Mouse (Mus musculus): ENCODE measurements around the gene Zcchc14. TPM values are rescaled to one million over a fixed set of nuclear protein-coding genes. Genes with fewer than 3 reads are reported as not detected.

Gene Zcchc14
- total RNA-seq (2017), result 0.19 to 0.21 TPM in 2 of 3 replicates, not detected in the other

DNA sequence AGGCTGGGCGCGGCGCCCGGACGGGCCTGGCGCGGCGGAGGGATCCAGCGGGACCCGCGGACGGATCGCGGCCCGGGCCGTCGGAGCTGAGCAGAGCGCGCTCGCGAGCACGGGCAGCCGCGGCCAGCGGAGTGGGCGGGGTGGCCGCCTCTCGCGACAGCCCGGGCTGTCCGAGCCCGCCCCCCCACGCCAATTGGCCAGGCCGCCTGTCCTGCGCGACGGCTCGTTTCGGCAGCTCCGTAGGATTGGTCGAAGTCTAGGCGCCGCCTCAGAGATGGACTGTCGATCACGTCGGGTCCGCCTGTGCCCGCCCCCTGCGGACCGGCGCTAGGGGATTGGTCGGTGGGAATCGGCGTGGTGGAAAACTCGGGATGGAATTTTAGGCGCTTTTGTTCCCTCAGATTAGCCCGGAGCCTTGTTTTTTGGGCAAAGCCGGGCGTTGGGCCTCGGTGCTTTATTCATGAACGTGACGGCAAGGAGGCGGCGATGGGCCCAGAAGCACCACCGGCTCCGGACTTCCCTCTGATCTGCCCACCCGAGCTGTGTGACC is at the start of gene Zcchc14:
Gene Zcchc14 (minus strand): TSS at position 128 of the 550 bp plus-strand sequence.
- ATAC-seq (replicated peaks; ENCODE audit: insufficient number of reproducible peaks, low FRiP score, low TSS enrichment, poor library complexity, severe bottlenecking), result no peak

DNA sequence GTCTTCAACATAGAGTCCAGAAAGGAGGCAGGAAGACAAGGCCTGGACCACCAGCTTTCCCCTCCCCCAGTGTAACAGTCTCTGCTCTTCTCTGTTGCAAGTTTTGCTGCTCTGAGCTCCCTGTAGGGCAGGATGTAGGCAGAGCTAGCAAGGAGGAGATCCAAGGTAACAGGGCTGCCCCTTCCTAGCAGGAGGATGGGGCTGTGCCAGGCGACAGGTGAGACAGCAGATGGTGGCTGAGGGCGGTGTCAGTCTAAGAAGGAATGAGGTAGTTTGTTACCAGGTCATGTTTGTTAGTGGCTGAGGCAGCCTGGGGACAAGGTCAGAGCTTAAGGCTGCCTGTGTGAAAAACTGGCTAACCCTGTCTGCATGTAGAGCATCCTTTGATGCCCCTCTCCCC is 47.2 kb upstream of the Zcchc14 start:
- ATAC-seq (replicated peaks; ENCODE audit: insufficient number of reproducible peaks, low FRiP score, low TSS enrichment, poor library complexity, severe bottlenecking), result no peak

DNA sequence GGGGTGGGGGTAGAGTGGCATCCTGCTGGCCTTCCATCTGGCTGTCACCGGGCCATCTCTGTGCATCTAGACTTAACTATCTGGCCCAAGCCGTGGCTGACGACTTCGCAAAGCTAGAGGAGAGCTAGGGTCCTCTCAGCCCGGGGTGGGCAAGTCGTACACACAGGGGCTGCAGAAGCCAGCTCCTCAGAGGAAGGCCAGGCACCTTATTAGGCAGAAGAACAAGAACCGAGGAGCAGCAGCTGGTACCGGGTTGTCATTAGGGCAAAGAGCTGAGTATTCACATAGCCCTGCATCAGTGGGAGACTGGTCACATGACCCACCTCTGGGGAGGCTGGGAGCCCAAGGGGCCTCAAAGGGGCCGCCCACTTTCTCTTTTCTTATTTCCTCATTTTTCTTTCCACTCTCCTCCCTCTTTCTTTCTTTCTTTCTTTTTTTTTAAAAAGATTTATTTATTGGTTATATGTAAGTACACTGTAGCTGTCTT is 46.0 kb upstream of the Zcchc14 start:
- ATAC-seq (replicated peaks; ENCODE audit: insufficient number of reproducible peaks, low FRiP score, low TSS enrichment, poor library complexity, severe bottlenecking), result no peak

DNA sequence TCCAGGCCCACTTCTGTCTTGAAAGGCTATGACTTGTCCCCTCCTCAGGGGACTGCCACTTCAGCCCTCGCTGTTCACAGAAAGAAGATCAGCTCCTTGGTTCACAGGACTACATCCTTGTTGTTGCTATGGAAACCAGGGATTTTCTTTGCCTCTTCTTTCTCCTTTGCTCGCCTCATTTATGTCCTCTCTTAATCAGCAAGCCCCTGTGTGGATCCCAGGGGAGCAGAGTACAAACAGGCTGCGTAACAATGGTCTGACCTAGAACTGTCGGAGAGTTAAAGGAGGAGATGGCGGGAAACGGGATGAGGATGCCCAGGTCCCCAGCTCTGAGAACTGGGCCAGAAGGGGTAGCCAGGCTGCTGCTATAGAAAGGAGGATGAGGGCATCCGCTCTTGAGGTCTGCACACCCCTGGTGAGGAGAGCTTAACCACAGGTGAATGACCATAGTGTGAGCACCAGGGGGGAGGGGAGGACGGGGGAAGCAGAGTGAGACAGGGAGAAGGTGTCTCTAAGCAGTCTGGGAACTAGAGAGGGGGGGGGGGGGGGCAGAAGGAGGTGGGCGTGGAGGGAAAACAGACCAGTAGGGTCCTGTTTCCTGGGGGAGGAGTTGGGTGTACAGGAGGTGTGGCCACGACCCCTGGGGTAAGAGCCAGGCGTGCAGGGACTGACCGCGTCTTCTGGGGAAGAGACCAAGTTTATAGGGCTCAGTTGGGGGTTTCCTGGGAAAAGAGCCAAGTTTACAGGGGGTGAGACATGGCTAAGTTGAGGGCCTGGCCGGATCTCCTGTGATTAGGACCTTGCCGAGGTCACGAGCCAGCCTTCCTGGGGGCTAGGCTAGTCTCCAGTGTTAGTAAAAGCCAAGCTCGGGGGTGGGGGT is 45.3 kb upstream of the Zcchc14 start:
- no peak for ATAC-seq (replicated peaks; ENCODE audit: insufficient number of reproducible peaks, low FRiP score, low TSS enrichment, poor library complexity, severe bottlenecking)

DNA sequence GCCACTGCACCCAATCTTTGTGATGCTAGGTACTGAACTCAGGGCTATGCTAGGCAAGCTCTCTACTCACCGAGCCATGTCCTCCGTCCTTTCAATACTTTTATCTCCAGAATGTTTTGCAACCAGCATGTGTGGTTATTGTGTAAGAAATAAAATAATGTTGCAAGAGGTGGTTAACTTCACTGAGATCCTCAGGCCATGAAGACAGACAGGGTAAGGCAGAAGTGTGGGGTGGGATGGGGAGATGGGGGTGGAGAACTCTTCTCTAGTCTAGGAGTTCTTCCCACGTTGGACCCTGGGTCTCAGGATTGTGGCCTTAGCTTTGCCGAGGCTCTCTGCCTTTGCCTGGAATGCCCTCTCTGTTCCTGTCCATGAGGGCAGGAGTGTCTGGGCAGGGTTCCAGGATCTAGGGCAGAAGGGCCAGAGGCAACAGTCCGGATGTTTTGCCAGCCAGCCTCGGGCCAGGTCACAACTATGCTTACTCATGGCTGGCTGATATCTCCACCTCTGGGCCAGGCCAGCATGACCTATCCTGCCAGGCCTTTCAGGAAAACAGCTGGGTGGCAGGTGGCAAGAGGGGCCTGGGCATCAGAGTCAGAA is 43.0 kb upstream of the Zcchc14 start:
- no peak for ATAC-seq (replicated peaks; ENCODE audit: insufficient number of reproducible peaks, low FRiP score, low TSS enrichment, poor library complexity, severe bottlenecking)

DNA sequence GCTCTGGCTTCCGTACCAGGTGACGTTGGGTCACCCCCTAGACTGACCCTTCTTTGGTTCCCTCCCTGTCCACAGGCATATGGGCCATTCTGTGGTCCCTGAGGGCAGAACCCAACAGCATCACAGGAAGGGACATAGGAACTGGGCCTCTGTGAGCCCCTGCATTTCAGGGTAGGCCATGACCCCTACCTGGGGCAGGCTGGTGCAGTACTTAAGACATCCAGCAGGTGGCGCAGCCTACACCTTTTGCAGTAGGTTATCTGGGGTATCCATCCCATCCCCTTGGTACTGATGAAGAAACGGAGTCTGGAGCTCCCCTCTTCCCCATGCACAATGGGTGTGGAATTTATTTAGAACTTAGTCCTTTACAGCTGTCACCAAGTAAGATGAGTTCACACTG is 41.8 kb upstream of the Zcchc14 start:
- ATAC-seq (replicated peaks; ENCODE audit: insufficient number of reproducible peaks, low FRiP score, low TSS enrichment, poor library complexity, severe bottlenecking), result no peak

DNA sequence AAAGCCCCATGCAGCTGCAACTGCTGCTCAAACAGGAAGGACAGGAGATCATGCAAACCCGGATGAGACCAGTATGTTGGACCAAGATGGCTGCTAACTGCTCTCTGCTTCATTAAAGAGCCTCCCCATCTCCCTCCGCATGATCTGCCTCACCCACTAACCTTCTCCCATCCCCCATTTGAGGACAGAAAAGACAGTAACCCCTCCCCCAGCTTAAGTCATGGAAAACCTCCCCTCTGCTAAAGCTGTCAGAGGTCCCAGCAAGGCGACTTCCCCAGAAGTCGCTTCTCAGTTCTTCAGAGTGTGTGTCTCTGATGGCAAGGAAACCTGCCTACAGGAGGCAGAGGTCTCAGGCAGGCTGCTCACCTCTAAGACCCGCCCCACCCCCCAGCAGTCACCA is 35.8 kb upstream of the Zcchc14 start:
- ATAC-seq (replicated peaks; ENCODE audit: insufficient number of reproducible peaks, low FRiP score, low TSS enrichment, poor library complexity, severe bottlenecking), result no peak

DNA sequence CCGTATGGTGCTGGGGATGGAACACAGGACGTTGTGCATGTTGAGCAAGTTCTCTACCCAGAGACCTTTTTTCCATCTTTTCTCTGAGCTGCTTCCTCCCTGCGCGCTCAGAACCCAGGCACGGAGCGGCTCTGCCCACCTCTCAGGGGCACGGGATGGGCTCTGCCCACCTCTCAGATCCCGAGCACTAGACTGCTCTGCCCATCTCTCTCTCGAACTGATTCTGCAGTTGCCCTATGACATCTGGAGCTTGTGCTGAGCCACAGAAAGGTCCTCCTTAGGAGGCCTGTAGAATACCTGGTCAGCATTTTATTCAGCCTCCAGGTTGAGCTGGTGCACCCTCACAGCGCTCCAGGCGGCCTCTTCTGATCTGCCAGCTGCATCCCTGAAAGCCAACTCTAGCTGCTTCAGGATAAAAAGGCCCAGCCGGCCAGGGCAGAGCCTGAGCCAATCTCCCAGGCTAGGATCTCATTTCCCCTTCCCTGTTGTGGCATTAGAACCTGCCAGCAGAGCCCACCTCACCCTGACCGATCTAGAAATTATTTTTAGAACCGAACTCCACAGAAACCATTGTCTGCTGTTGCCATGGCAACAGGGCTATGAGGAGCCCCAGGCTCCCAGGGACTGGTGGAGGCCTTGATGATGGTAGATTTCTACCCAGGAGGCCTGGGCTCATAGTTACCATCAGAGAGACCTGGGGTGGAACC is 34.9 kb upstream of the Zcchc14 start:
- ATAC-seq (replicated peaks; ENCODE audit: insufficient number of reproducible peaks, low FRiP score, low TSS enrichment, poor library complexity, severe bottlenecking), result no peak

DNA sequence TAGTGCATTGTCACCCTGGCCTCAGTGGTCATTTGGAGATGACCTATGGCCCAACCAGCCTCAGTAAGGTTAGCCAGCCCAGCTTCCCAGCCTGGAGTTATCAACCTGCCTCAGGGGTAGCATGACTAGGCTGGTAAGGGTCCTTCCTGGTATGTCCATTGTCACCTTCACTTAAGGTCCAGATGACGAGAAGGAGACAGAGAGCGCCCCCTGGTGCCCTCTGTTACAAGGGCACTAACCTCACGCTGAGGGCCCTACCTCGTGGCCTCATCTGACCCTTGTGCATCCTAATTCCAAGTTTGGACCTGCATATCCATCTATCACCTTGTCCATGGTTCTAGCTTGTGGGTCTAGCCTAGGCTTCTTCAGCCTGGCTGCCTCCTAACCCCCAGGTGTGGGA is 32.7 kb upstream of the Zcchc14 start:
- ATAC-seq (replicated peaks; ENCODE audit: insufficient number of reproducible peaks, low FRiP score, low TSS enrichment, poor library complexity, severe bottlenecking), result no peak

DNA sequence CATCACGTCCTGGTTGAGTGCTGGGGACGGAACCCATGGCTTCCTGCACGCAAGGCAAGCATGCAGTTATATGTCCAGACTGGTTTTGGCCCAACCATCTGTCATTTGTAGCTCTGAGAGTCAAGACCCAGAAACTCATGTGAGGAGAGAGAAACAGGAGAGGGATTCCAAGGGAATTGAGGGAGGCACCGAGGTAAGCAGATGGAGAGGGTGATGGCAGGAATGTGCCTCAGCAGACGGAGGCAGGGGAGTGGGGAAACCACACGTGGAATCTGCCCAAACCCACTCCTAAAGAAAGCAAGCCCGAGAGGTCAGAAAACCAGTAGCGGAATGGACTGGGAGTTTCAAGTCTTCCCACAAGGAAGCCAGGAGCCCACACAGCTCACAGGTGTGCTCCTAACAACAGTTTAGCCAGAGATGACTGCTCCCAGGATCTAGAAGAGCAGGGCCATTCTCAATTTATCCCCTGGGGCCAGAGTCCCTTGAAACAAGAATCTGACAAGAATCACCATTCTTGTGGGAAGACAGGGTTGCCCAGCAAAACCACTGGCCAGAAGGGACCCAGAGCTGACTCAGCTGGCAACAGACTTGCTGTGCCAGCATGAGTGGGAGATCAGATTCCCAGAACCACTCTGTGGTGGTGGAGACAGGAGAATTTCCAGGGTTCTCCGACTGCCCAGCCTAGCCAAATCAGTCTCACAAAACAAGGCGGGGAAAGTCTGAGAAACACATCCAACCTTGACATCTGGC is 30.6 kb upstream of the Zcchc14 start:
- ATAC-seq (replicated peaks; ENCODE audit: insufficient number of reproducible peaks, low FRiP score, low TSS enrichment, poor library complexity, severe bottlenecking), result no peak

DNA sequence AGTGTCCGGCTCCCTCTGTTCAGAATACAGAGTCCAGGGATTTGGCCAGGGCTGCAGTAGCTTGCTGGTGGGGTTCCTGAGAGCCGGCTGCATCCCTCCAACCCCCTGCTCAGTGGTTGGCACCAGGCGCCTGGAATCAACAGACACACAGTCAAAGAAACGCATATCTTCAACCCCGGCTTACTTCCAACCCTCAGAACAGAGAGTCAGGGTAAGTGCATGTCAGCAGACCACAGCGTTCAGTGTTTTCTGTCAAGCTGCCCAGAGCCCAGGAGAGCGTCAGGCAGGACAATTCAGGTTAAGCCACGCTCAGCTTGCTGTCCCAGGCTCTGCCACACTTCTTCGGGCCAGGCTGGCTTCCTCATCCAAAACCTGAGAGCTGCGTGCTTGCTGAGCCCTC is 28.8 kb upstream of the Zcchc14 start:
- ATAC-seq (replicated peaks; ENCODE audit: insufficient number of reproducible peaks, low FRiP score, low TSS enrichment, poor library complexity, severe bottlenecking), result no peak

DNA sequence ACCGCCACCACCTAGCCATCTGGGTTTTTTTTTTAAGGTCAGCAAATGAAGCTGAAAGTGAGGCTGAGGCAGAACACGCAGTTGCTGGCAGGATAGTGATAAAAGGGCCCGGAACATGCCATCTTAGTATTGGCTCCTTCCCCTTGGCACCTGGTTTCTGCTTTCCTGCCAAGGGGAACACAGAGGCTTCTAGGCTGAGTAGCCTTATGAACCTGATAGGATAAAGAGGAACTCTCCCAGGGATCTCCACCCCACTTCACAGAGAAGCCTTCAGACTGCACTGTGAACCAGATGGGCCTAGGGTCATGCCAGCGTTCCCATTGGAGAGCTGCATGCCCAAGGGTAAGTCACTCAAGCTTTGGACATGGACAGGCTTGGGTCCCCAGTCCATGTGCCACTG is 28.2 kb upstream of the Zcchc14 start:
- ATAC-seq (replicated peaks; ENCODE audit: insufficient number of reproducible peaks, low FRiP score, low TSS enrichment, poor library complexity, severe bottlenecking), result no peak

DNA sequence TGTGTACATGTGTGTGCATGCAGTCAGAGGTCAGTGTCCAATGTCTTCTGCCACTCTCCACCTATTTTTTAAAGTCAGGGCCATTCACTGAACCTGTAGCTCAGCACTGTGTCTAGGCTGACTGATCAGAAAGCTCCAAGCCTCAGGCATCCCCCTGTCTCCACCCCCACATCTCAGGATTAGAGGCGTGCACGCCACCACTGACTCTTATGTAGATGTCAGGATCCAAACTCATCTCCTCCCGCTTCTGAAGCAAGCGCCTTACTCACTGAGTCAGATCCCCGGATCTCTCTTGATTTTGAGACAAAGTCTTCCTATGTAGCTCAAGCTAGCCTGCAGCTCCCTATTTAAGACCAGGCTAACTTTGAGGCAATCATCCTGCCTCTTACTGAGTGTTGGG is 26.0 kb upstream of the Zcchc14 start:
- ATAC-seq (replicated peaks; ENCODE audit: insufficient number of reproducible peaks, low FRiP score, low TSS enrichment, poor library complexity, severe bottlenecking), result no peak

DNA sequence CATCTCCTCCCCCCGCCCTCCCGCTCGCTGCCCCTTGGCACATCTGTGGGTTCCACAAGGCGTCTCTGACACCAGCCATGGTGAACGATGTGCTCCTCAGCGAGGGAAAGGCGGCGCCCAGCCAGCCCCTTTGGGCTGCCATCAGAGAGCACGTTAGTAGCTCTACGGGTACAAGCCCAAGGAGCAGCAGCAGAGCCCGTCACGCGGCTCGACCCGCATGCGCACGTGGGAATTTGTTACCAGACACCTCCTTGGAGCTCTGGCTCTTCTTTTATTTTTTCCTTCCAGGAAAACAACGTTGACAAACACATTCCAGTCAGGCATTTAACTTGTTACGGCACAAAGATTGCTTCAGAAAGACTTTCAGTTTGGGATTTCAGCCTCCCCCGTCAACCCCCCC is 23.0 kb upstream of the Zcchc14 start:
- no peak for ATAC-seq (replicated peaks; ENCODE audit: insufficient number of reproducible peaks, low FRiP score, low TSS enrichment, poor library complexity, severe bottlenecking)

DNA sequence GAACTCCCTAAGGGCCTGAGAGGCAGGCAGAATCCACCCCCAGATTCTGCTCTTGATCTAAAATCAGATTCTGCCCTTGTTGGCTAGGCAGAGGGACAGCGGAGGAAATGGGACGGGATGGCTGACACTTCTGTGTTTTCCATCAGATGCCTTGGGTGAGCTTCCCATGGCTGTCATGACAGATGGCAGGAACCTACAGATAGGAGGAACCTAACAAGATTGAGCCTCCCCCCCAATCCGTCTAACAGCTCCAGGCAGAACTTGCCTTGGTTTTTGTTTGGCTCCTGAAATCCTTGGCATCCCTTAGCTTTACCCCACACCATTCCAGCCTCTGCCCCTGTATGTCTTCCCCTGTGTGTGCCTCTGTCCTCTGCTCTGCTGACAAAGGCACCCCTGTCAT is 22.5 kb upstream of the Zcchc14 start:
- ATAC-seq (replicated peaks; ENCODE audit: insufficient number of reproducible peaks, low FRiP score, low TSS enrichment, poor library complexity, severe bottlenecking), result no peak

DNA sequence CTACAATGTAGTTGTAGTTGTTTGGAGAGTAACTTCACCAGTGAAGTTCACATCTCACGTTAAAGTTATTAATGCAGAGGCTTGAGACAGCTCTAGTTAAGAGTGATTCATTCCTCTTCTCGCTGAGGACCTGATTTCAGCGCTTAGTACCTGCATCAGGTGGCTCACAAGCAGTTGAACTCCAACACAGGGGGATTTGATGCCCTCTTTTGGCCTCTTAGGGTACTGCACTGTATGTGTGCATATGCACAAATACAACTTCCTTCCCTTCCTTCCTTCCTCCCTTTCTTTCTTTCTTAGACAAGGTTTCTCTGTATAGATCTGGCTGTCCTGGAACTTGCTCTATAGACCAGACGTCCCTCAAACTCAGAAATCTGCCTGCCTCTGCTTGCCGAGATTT is 21.8 kb upstream of the Zcchc14 start:
- ATAC-seq (replicated peaks; ENCODE audit: insufficient number of reproducible peaks, low FRiP score, low TSS enrichment, poor library complexity, severe bottlenecking), result no peak

DNA sequence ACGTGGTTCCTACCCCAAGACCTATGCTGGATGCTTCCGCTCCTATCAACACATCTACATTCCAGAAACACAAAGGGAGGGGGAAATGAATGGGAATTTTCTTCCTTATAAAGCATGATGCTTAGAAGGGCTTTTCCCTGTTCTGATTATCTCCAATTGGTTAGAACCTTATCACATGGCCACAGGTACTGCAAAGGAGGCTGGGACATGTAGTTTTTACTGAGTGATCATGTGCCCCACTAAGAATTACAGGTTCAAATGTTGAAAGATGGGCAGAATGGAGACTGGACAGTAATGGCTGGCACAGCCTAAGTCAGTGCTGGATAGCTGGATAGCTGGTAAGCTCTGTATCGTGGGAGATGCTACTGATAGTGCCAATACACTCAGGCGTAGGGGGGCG is 21.2 kb upstream of the Zcchc14 start:
- no peak for ATAC-seq (replicated peaks; ENCODE audit: insufficient number of reproducible peaks, low FRiP score, low TSS enrichment, poor library complexity, severe bottlenecking)

DNA sequence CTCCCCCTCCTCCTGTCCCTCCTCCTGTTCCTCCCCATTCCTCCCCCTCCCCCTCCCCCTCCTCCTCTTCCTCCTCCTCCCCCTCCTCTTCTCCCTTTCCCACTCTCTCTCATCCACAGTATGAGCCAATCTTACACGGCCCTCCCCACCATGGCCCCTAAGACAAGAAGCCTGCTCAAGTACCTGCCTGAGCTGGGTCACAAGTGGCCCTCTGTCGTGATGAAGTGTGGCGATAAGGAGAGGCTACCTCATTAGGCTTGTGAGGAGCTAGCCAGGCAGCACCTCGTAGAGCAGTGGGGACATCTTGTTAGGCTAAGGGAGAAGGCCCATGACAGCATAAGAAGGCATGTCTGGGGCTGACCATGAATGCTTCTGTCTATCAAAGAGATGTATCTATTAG is 20.5 kb upstream of the Zcchc14 start:
- ATAC-seq (replicated peaks; ENCODE audit: insufficient number of reproducible peaks, low FRiP score, low TSS enrichment, poor library complexity, severe bottlenecking), result no peak

DNA sequence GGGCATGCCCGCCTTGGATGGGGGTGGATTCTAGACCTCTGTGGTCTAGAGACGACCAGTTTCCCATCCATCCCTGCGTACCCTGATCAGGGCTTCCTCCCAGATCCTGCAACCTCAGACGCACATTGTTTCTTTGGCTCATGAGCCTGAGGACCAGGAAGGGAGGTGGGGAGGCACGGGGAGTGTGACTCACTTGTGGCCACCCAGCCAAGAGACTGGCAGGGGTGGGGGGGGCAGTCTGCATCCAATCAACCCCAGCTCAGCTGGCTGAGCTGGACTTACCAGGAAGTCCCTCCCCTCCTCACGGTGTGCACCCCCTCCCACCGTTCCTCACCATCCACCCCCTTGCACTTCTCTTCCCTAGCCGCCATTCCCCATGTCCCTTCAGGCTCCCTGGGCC is 16.5 kb upstream of the Zcchc14 start:
- no peak; the same call in 1 of the 2 replicates for ATAC-seq (replicated peaks; ENCODE audit: insufficient number of reproducible peaks, low FRiP score, low TSS enrichment, poor library complexity, severe bottlenecking)

Data from monocyte, adult 5-6 weeks (primary cell).